Mouse (Mus musculus): ENCODE measurements around the gene Sh2d3c.

Gene Sh2d3c

DNA sequence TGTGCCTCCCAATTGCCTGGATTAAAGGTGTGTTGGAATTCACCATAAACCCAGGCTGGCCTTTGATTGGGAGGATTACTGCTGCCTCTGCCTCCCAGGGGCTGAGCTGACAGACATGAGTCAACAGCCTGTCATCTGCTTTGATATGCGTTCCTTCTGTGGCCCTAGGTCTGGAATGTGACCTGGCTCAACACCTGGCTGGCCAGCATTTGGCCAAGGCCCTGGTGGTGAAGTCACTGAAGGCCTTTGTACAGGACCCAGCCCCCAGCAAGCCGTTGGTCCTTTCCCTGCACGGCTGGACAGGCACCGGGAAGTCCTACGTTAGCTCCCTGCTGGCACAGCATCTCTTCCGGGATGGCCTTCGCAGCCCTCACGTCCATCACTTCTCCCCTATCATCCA, 37.6 kb downstream of the Sh2d3c start:
- DNase-seq, result no peak

DNA sequence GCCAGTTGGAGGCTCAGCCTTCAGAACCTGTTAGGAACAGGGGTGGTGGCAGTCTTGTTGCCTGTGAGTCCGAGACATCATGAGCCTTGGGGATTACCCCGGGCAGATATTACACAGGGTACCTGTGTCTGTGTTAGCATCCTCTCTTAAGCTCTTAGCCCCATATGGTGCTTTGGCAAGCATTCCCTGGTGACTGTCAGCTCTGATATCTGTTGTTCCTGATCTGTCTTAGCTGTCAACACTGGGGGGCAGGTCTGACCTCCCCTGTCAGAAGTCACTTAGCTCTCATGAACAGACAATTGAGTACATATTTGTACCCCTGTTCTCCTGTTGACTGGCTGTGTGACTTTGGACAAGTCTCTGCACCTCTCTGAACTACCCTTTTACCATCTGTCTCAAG, 38.1 kb downstream of the Sh2d3c start:
- DNase-seq, result no peak

DNA sequence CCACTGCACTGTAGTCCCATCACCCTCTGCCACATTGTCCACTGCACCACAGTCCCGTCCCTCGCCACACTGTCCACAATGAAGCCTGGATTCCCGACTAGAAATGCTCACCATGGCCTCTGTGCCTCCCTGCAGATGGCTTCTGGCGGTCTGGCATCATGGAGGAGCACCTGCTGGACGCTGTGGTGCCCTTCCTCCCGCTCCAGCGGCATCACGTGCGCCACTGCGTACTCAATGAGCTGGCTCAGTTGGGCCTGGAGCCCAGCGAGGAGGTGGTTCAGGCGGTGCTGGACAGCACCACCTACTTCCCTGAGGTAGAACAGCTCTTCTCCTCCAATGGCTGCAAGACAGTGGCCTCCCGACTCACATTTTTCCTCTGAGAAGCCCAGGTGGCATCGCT, 40.5 kb downstream of the Sh2d3c start:
- peak; percentile 70 to 72 for DNase-seq

DNA sequence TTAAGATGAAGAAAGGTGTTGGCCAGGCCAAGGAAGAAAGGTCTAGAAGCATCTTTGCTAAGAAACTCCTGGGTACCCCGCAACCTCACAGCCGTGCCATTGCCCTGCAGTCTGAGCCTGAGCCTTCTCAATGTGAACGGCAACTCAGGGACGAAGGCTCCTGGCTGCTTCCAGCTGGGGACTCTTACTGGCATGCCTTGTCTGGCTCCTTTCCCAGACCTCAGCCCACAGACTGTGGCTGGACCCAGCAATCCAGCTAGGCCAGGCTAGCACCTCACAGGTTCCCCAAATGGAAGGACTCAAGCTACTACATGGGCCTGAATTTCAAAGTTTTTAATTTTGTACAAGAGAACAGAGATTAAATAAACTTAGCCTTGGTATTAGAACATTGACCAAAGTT, 41.0 kb downstream of the Sh2d3c start:
- peak; percentile 61 to 64 for DNase-seq

DNA sequence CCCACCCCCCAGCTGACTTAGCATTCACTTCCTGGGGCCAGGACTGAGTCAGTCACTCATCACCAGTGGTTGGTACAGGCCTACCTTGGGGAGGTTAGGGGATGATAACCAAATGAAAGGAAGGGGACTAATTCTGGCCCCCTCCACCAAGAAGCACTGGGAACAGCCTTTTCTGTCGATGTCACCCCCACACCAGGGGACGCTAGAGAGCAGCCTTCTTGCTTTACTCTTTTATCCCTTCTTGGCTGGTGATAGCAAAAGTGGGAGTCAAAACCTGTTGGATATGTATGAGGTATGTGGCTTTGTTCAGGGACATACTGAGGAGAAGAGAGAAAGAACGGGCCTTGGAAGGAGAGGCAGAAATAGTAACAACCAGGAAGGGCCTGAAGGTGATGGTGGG, 42.5 kb downstream of the Sh2d3c start:
- DNase-seq, result no peak

DNA sequence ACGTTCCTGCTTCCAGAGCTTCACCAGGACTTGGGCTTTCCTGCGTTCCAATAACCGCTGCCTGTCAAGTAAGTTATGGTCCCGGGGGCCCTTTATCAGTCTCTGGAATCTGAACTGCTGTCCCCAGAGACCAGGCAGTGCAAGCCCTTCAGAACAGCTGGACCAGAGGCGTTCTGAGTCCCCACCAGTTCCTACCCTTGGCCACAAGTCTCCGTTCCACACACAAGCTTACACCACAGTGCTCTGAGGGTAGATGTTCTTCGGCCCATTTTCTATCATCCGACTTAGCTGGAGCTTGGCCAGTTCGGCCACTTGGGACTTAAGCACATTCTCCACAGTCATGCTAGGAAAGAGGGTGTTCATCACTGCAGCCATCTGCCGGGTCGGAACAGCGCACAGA, 46.4 kb downstream of the Sh2d3c start:
- DNase-seq, result no peak

DNA sequence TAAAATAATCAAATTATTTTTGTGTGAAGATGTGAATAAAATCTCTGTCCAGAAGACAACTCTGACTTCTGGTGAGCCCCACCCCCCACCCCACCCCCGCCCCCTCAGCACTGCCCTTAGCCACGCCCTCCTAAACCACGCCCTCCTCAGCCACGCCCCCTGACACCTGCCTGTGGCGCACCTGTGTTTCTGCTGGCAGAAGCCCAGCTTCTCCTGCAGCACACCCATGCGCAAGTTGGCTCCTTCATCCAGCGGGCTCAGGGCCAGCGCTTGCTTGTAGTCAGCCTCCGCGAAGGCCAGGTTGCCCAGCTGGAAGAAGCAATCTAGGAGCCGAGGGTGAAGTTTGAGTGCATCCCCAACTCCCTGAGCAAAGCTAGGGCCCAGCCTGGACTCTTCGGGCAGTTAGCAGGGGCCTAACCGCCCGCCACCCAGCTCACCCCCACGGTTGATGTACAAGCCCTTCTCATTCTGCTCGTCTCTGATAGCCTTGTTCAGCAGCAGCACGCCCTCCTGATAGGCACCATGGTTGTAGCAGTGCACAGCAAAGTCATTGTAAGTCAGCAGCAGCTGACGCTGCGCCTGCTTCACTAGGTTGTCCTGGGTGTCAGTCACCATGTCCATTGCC, 47.9 kb downstream of the Sh2d3c start:
- DNase-seq, result peak; percentile 89 to 91

DNA sequence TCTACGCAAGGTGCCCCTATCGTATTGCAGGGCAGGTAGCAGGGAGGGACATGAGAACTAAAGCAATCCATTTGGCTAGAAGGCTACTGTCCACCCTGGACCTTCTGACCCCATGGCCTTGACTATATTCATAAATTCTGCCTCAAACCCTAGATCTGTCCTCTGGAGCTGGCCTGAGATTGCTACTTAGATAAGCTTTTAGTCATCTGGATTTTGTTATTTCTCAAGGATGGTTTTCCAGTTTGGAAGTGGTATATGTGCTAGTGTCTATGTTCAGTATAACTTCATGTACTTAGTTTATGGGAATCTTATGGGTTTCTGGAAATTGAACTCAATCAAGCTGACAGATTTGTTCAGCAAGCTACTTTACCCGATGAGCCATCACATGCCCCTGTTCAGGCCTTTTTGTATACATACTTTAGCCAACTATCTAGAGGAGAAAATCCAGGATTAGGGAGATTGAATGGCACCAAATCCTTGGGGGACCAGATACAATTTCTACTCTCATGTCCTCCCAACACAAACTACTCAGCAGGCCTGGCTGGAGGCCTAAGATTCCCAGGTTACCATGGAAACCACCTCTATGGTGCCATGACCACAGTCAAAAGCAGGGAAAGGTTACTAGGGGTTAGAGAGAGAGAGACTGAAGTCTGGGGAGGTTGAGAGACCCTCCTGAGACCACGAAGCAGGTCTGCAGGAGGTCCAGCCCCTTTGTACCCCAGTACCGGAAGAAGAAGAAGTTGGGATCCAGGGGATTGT, 48.7 kb downstream of the Sh2d3c start:
- DNase-seq, result peak; percentile 82 to 84

DNA sequence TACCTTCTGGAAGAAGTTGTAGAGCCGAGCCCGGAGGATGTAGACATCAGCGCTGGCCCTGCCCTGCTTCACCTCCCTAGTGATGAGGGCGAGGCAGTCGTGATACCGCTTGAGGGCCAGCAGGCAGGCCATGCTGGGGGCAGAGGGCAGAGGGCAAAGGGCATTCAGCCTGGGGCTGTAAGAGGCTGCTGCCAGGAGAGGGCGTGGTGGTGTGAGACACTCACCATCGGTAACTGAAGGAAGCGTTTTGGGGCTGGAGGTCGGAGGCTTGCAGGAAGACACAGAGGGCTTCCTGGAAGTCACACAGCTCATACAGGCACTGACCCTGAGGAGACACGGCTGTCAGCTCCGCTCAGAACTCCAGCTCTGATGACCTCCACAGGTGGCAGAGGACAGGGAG, 51.0 kb downstream of the Sh2d3c start:
- no peak for DNase-seq

DNA sequence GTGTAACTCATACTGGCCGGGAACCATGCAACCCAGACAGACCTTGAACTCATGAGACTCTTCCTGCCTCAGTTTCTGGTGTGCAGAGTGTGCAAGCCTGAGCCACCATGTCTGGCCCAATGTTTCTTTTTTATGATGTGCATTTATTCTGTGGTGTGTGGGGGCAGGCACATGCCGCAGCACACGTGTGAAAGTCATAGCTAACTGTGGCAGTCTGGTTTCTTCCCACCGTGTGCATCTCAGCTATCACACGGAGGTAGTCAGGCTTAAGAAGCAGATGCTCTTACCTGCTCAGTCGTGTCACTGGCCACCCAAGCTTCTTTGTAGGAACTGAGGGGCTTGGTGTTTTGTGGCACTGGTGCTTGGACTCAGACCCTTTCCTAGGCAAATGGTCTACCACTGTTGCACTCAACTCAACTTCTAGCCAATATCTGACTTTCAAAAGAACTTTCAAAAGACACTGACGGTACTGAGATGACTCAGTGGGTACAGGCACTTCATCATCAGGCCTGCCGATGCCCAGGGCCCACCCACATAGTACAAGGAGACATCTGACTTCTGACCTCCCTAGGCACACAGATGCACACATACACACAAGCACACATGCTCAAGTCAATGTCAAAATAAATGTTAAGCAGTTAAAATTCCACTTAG, 51.9 kb downstream of the Sh2d3c start:
- no peak for DNase-seq

DNA sequence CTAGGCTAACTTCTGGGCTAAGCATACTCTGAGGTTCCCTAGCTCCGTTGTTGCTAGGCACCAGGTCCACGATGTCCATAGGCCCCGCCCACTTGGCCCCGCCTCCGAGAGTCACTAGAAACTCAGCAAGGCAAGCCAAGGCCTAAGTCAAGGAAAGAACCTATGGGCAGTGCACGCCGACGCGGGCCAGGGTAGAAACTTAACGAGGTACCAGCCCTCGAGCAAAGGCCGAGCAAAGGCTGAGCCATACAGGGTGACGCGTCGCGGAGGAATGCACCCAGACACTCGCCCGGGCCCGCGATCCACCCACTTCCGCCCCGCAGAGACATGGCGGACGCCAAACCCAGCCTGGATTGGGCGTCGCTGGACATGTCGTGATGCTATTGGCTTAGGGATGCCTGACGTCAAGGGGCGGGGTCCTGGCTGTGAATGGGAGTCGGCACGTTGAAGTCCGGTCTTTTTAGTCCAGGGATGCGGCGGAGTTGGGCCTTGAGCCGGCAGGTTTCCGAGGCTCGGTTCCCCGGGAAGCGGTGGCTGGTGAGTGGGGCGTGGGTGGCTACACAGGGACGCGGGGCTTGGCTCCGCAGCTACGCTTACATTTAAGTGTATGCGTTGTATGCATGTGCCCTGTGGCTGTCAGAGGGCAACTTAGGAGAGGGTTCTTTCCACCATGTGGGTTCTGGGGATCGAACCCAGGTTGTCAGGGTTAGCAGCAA, 54.7 kb downstream of the Sh2d3c start, which contains the start of the genes Ttc16 and Ptrh1:
Ttc16 (minus strand) TSS at position 275 of the 716 bp plus-strand sequence.
Ptrh1 (plus strand) TSS at position 428 of the 716 bp plus-strand sequence.
- DNase-seq, result peak; percentile 99

DNA sequence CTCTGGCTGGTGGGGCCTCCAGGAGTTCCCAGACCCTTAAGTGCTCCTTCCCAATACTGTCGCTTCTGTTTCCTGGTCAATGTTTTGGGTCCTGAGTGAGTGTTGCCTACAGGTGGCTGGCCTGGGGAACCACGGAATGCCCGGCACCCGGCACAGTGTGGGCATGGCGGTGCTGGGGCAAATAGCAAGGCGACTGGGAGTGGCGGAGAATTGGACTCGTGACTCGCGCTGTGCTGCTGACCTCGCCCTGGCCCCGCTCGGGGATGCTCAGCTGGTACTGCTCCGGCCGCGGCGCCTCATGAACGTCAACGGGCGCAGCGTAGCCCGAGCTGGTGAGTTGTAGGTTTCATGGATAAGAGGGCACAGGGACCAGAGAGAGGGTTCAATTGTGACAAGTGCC, 55.3 kb downstream of the Sh2d3c start:
- no peak for DNase-seq

DNA sequence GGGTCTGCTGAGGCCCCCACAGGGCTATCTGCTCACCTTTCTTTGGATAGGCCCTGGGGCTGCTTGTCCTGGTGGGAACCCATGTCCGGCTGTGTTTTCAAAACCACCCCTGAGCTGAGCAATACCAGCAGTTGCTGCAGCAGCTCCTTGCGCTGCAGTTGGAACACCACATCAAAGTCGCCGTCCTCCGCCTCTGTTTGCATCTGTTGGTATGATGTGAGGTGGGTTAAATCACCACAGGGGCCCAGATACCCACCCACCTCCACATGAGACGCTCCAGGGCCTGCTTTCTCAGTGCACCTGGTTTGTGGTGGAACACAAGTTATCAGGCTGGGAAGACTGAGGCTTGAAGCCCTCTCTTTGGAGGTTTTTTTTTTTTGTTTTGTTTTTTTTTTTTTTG, 57.2 kb downstream of the Sh2d3c start:
- no peak for DNase-seq

DNA sequence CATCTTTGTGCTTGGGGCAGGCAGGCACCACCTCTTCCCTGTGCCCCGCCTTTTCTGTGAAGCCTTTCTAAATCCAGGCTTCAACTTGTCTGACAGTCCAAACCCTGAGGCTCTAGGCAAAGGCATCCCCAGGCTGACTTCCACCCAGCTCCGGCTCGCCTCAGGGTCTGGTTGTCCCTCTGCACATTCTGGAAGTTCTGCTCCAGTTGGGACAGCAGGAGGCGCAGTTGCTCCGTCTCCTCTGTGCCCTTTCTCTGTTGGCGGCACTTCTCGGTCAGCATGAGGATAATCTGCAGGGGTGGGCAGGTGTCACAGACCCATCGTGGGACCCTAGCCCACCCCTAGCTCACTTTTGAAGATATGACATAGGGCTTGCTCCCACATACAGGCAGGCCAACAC, 58.3 kb downstream of the Sh2d3c start:
- peak; percentile 84 to 85 for DNase-seq

DNA sequence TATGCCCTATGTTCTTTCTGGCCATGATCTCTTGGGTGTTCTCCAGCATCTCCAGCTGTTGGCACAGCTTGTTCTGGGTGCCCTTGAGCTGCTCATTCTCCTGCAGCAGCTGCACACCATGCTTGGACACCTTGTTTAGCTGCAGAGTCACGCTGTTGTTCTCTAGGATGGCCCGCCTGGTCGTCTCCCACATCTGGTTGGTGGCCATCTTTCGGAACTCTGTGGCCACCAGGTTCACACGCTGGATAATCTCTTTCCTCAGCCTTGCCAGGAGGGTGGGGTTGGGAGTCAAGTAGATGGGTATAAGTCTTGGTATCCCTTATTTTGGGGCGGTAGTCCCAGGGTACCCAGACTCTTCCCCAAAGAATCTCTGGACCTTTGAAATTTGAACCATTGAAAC, 58.9 kb downstream of the Sh2d3c start:
- DNase-seq, result no peak

DNA sequence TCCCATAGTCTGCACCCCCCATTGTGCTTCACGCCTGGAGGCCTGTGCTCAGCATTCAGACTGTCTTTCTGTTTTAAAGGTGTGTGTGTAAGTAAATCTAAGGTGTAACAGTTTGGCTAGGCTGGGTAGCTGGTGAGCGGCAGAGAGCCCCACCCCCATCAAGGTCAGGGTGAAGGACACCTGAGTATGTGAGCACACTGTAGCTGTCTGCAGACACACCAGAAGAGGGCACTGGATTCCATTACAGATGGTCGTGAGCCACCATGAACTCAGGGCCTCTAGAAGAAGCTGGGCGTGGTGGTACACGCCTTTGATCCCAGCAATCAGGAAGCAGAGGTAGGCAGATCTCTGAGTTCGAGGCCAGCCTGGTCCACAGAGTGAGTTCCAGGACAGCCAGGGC, 60.9 kb downstream of the Sh2d3c start:
- DNase-seq, result no peak

DNA sequence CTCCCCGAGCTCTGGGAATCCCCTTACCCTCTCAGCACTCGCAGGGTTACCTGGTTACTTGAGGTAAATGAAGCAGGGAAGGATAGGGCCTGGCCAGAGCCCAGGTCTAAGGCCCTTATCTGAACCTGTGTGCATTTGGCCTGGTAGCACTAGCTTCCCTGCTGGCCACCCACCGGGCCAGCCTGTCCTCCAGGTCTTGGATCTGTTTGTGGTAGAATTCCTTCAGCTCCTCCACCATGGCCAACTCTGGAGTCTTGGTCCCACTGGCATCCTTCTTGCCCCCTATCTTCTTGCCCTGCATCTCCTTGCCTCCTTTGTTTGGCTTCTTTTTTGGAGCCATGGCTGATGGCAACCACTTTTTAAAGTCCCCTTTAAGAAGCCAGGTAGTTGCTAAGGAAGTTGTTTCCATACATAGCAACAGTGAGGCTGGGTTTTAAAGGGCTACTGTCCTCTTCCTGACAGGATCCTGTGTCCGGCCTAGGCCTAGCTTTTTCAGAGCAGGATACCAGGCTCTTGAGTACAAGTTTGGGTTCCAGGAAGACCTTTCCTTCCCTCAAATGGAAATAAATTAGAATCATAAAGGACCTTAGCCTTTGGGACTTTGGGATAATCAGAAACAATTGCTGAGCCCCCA, 63.3 kb downstream of the Sh2d3c start, which contains the start of gene Cfap157:
Cfap157 (minus strand) TSS at position 381 of the 634 bp plus-strand sequence.
- no peak for DNase-seq

DNA sequence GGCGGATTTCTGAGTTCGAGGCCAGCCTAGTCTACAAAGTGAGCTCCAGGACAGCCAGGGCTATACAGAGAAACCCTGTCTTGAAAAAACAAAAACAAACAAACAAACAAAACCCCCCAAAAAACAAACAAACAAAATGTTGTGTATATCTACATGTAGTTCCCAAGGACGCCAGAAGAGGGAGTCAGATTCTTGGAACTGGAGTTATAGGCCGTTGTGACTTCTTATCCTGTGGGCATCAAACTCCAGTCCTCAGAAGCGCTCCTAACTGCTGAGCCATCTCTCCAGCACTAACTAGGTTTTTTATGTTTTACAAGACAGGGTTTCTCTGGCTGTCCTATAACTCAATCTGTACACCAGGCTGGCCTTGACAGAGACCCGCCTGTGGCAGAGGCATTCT, 66.3 kb downstream of the Sh2d3c start:
- DNase-seq, result peak; percentile 64 to 83

DNA sequence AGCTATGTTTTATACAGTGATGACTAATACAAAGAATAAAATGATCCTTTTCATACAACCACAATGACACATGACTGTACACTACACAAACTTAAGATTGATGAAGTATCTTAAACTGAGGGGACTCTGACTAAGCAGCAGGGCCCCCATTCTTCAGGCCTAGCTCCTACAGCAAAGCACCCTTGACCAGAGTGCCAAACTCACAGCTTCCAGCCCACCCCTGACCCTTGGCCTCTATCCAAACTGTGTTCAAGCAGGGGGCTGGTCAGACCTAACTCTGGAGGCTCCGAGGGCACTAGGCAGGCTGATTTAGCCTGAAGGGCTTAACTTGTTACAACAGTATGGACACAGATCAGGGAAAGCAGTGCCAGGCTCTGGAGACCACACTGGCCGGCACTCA, 67.7 kb downstream of the Sh2d3c start:
- no peak for DNase-seq

DNA sequence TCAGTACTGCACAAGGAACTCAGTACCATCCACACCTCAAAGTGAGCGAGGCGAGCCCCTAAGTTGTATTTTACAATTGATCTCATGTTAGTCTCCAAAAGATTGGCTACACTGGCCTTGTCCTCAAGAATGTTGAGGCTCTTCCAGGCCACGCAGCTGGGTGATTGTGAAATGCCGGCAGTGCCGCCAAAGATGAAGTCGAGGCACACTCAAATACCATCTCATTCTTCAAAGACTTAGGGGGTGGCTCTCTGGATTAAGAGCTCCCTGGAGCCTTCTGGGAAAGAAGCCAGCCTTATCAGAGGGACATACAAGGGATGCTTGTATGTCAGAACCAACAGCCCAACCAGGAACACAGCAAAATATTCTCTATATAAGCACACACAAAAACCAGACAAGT, 70.4 kb downstream of the Sh2d3c start:
- no peak for DNase-seq

DNA sequence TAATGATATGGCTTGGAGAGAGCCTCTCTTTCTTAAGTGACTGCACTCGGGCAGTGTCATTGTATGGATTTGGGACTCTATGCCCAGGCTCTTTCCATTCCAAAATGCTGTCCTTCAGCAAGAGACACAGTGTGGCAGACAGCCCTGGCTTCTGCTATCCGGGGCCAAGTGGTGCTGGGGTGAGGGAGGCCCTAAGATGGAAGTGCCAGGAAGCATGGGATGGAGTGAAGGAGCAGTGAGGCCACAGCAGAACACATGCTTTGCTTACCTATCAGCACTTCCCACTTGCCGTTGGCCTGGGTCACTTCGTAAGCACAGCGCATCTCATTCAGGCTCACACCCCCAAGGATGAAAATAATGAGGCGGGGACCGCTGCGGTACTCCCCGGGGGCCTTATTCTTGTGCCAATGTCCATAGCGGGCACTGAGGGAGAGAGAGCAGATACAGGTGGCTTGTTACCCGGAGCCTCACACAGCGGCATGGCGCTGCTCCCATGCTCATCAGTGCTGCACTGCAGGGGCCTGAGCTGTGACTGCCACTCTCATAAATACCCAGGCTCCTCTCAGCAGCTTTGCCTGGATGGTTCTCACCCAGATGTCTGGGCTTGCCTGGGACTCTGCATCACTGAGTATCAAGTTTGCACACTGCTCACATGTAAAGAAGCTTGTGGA, 75.0 kb downstream of the Sh2d3c start:
- DNase-seq, result no peak
